Mouse (Mus musculus) spleen, adult 2 months (tissue): Measurements from ENCODE around the gene Gtpbp6.

ENCODE experiments used
- CTCF ChIP-seq: fragments of 200-500 bp; IDR thresholded peaks from 2 replicates; pipeline ENCODE4 v1.5.1; 2011; ENCODE audit warnings: mild to moderate bottlenecking, inconsistent platforms; ENCODE audit not compliant: insufficient read depth, insufficient read length, insufficient replicate concordance; ENCODE audit errors: extremely low read depth
- POLR2A ChIP-seq: fragments of 200-500 bp; IDR thresholded peaks from 2 replicates; pipeline ENCODE4 v1.6.1; 2011; ENCODE audit warnings: low read depth, low read length, inconsistent platforms

DNA sequence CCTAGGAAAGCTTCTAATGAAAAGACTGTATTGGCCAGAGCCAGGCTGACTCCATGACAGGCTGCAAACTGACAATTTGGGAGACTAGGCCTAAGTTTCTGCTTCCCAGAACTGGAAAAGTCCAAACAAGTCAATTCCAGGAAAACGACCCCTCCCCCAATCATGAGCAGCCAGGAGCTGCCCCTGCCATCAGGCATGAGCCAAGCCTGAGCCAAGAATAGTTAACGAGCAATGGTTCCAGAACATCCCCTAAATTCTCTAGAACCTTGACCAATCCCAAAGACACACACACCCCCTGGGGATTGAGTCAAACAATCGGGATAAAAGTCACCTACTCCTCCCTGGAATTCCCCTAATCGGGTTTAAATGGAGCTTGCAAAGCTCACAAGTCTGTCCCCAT is 25.0 kb downstream of the Gtpbp6 start:
- TF ChIP-seq POLR2A (no peak), CTCF (no peak)
